Mouse (Mus musculus): ENCODE measurements around the gene 4933415A04Rik.

DNA sequence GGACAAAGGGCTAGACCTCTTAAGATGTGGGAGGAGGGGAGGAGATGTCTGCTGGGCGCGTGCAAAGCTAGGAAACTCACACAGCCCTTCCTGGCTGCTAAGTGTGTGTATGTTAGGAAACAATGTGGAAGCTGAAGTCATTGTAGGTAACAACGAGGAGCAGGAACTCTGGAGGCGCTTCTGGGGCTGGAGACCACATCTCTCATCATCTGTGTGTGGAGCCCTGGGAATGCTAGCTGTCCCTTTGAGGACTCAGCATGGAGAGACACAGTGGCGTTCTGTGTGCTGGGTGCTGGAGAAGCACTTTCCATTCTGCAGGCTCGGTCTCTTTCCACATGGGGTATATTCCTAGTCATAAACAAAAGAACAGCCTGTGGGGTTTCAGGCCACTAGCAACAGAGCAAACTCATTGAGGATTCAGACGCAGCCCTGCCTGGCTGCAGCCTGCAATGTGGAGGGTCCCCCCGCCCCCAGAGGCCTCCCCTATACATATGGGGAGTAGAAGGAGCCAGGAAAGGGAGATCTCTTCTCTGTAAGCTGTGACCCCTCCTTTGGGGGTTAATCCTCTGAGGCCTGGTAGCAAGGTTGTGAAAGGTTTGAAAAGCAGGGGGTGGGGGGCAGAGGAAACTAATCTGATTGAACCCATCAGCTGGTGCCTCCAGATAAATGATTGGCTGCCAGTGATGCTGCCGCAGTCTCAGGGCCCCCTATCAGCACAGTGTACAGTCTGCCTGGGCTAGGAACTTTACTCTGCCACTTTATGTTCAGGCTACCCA, 11.3 kb upstream of the 4933415A04Rik start:
- TF ChIP-seq POLR2A (IDR thresholded peaks at IDR 0.05; ENCODE audit: extremely low read depth, insufficient read depth, low read length) (no peak), CTCF (IDR thresholded peaks at IDR 0.05; ENCODE audit: low read depth, low read length) (no peak)

All from liver, adult 2 months (tissue).